Mouse (Mus musculus) liver, embryonic 14.5 days (tissue): Measurements from ENCODE around the gene Lyrm9. TPM values are rescaled to one million over a fixed set of nuclear protein-coding genes. Genes with fewer than 3 reads are reported as not detected.

ENCODE experiments used
- ATAC-seq: fragments of 200-750 bp; cut with Nextera tagmentation; 2 replicates; pipeline ENCODE4 v1.8.0; 2017; ENCODE audit warnings: moderate number of reproducible peaks, mild to moderate bottlenecking, moderate library complexity; ENCODE audit not compliant: insufficient read depth
- DNase-seq, 3 experiments: peaks; one replicate each; pipeline ENCODE4 v3.0.0-alpha.2; 2012 to 2013; ENCODE audit warnings: low read depth in 3 of 3, low spot score in 3 of 3
- H3K27ac ChIP-seq: fragments of 300-500 bp; sonication (generic); 2 replicates; pipeline ENCODE4 v1.5.1; 2014; ENCODE audit warnings: moderate library complexity, mild to moderate bottlenecking, control low read depth, inconsistent platforms
- H3K27me3 ChIP-seq: fragments of 300-500 bp; sonication (generic); 2 replicates; pipeline ENCODE4 v1.6.1; 2014; ENCODE audit warnings: mild to moderate bottlenecking, low read length, moderate library complexity; ENCODE audit not compliant: control insufficient read depth, insufficient read depth
- H3K36me3 ChIP-seq: fragments of 300-500 bp; sonication (generic); replicated peaks from 2 replicates; pipeline ENCODE4 v1.6.1; 2014; ENCODE audit warnings: low read depth; ENCODE audit not compliant: control insufficient read depth, insufficient read depth
- H3K4me1 ChIP-seq, 2 experiments: fragments of 200-500 bp in 1 of 2; fragments of 300-500 bp in 1 of 2; sonication (generic) in 1 of 2; replicated peaks; 2 replicates each; pipeline ENCODE4 v1.6.1; 2012 to 2014; ENCODE audit warnings: antibody characterized with exemption in 1 of 2, inconsistent platforms in 1 of 2, low read length in 1 of 2; ENCODE audit not compliant: control insufficient read depth in 2 of 2, insufficient read depth in 2 of 2
- H3K4me2 ChIP-seq: fragments of 300-500 bp; sonication (generic); 2 replicates; pipeline ENCODE4 v1.6.1; 2014; ENCODE audit warnings: low read depth, mild to moderate bottlenecking, control low read depth, moderate library complexity
- H3K4me3 ChIP-seq, 2 experiments: fragments of 200-500 bp in 1 of 2; fragments of 300-500 bp in 1 of 2; sonication (generic) in 1 of 2; 2 replicates each; pipeline ENCODE4 v1.5.1; 2012 to 2014; ENCODE audit warnings: low read depth in 2 of 2, low read length in 2 of 2, mild to moderate bottlenecking in 2 of 2, control low read depth in 1 of 2, inconsistent platforms in 1 of 2, moderate library complexity in 1 of 2; ENCODE audit not compliant: insufficient read depth in 1 of 2
- H3K9ac ChIP-seq: fragments of 300-500 bp; sonication (generic); replicated peaks from 2 replicates; pipeline ENCODE4 v1.6.1; 2014; ENCODE audit warnings: mild to moderate bottlenecking, control low read depth, moderate library complexity
- H3K9me3 ChIP-seq: fragments of 300-500 bp; sonication (generic); 2 replicates; pipeline ENCODE4 v1.6.1; 2016; ENCODE audit warnings: low read length, mixed read lengths; ENCODE audit not compliant: control insufficient read depth
- CTCF ChIP-seq: IDR thresholded peaks from 2 replicates; pipeline ENCODE4 v1.5.1; 2016; ENCODE audit warnings: antibody characterized with exemption, low read depth, control low read depth
- EP300 ChIP-seq: IDR thresholded peaks from 2 replicates; pipeline ENCODE4 v1.6.1; 2016; ENCODE audit warnings: antibody characterized with exemption, low read depth
- WGBS: fragments of 180-500 bp; shearing (Covaris S2); extraction: QIAGEN DNeasy Blood & Tissue Kit; methylation state at CpG from one replicate; pipeline ENCODE4 v1.1.7; 2014; ENCODE audit not compliant: insufficient replicate concordance; 5-methylcytosine and 5-hydroxymethylcytosine counted together
- polyA plus RNA-seq, 2 experiments: library from polyadenylated mRNA; depleted of rRNA in 1 of 2; stranded (reverse) in 1 of 2; unstranded in 1 of 2; fragments of >200 nt; fragmentation: Nextera tagmentation in 1 of 2; extraction: Ambion mirVana in 1 of 2; gene quantifications; 2 replicates each; pipeline versions ENCODE4 v1.2.1 to v1.2.3; 2012 to 2014

Lyrm9 gene
- polyA plus RNA-seq, 2 experiments, result 12.4 to 18.1 TPM

DNA sequence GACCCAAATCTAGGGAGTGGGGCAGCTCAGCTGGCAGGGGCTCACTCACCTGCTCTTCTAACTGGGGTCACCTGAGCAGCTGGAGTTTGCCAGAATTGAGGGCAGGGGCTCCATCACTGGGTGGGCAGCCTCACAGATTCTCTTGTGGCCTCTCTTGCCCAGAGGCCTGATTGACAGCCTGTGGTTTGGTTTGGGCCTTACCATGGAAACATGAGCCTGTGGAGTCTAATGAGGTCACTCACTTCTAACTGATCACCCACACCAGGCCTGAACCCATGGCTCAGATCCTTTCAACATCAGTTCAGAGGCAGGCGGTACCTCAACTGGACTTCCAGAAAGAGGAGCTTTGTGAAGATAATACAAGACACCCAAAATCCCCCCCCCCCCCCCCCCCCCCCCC is 60.3 kb downstream of the Lyrm9 start:
- H3K4me1 ChIP-seq, result no peaks in the 10 kb centered on the region
- no peak overlapping the region for H3K4me2 ChIP-seq
- no peak overlapping the region for H3K9ac ChIP-seq
- TF ChIP-seq EP300 (no peak), CTCF (no peak)
- DNase-seq, result no peak
- H3K27me3 ChIP-seq, result no peaks in the 10 kb centered on the region
- 75% methylated on average over 1 of the region's 1 CpGs for WGBS
- H3K9me3 ChIP-seq, result no peaks in the 10 kb centered on the region
- H3K4me3 ChIP-seq, result no peak overlapping the region
- no peaks in the 10 kb centered on the region for H3K36me3 ChIP-seq
- H3K27ac ChIP-seq, result no peak overlapping the region
- ATAC-seq, result no peak

DNA sequence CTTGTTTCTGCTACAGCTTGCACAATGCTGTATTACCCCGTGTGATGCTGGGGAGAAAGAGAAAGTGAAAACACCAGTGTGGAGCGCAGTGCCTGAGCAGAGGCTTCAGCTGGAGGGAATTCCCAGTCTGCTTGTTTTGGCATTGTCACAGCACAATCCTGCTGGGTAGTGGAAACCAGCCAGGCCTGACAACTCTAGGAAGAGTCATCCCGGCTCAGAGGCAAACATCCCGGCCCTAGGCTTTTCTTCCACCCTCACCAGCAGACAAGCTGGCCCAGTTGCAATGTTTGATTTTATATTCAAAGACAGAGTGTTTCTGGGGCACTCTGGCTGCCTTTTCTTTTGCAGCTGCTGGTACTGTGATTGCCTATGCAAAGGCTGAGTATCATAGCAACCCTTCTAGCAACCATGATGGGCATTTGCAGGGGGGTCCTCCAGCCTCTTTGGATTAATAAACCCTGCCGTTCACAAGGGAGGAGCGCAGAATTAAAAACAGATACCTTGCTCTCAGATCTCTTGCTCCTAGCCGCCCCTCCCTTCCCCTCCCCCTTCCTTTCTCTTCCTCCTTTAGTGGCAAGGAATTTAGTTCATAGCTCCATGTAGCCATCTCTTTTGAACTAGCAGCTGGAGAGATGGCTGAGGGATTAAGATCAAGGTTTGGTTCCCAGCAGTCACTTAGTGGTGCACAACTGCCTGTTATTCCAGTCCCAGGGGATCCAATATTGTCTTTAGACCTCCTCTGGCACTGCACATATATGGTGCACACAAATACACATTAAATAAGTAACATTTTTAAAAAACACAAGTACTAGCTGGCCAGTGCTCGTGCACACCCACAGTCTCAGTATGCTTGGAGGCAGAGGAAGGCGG is 61.0 kb downstream of the Lyrm9 start:
- DNase-seq (peak in 1 of 3 experiments; percentile 16), ATAC-seq (no peak)
- no peak overlapping the region for H3K4me2 ChIP-seq
- H3K4me3 ChIP-seq, result no peak overlapping the region
- H3K27ac ChIP-seq, result no peak overlapping the region
- no peaks in the 10 kb centered on the region for H3K36me3 ChIP-seq
- 49% methylated on average over 9 of the region's 9 CpGs for WGBS
- no peak for TF ChIP-seq CTCF
- no peak for TF ChIP-seq EP300
- H3K4me1 ChIP-seq, result no peaks in the 10 kb centered on the region
- no peaks in the 10 kb centered on the region for H3K9me3 ChIP-seq
- H3K27me3 ChIP-seq, result no peaks in the 10 kb centered on the region
- no peak overlapping the region for H3K9ac ChIP-seq

DNA sequence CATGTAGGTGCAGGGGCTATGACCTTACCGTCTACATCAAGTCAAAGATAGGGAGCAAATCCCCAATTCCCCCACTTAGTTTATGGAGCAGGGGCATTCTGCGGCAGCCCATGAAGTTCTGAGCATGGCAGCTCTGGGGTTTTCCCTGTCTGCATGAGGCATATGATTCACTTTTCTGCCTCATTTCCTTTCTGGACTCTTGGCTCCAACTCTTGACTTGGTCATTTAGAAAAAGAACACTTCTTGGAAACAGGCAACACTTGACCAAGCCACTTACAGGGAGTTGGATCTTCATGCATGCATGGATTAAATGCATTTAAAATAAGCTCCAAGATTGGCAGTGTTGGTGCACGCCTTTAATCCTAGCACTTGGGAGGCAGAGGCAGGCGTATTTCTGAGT is 62.8 kb downstream of the Lyrm9 start:
- DNase-seq (no peak), ATAC-seq (no peak)
- TF ChIP-seq EP300 (no peak), CTCF (no peak)
- 67% methylated on average over 4 of the region's 4 CpGs for WGBS
- Histone ChIP-seq H3K9me3 (no peaks in the 10 kb centered on the region), H3K27me3 (no peaks in the 10 kb centered on the region), H3K4me2 (no peak overlapping the region), H3K27ac (no peak overlapping the region), H3K36me3 (no peaks in the 10 kb centered on the region), H3K4me1 (no peaks in the 10 kb centered on the region), H3K4me3 (no peak overlapping the region), H3K9ac (no peak overlapping the region)

Other genes with a start within 250 kb of the Lyrm9 start
- 4.4 and 4.7 TPM in 2 replicates for gene Nlk, start 129.2 kb upstream of the Lyrm9 start, polyA plus RNA-seq (2012; rRNA removed)
- gene Nlk, start 129.2 kb upstream of the Lyrm9 start, polyA plus RNA-seq (2014; fragmentation: Nextera tagmentation; extraction: Ambion mirVana), result 3.2 and 5.3 TPM in 2 replicates
- 18.3 and 21.0 TPM in 2 replicates for gene Ccnq, start 74.9 kb upstream of the Lyrm9 start, polyA plus RNA-seq (2012; rRNA removed)
- 19.8 and 20.0 TPM in 2 replicates for gene Ccnq, start 74.9 kb upstream of the Lyrm9 start, polyA plus RNA-seq (2014; fragmentation: Nextera tagmentation; extraction: Ambion mirVana)
- gene Nos2, start 94.2 kb downstream of the Lyrm9 start, polyA plus RNA-seq (2012; rRNA removed), result 0.02 TPM in 2 replicates
- gene Nos2, start 94.2 kb downstream of the Lyrm9 start, polyA plus RNA-seq (2014; fragmentation: Nextera tagmentation; extraction: Ambion mirVana), result 0.04 TPM in 1 of 2 replicates, not detected in the other
- gene Lgals9, start 158.4 kb downstream of the Lyrm9 start, polyA plus RNA-seq (2012; rRNA removed), result 58.5 and 70.8 TPM in 2 replicates
- 93.6 and 94.6 TPM in 2 replicates for gene Lgals9, start 158.4 kb downstream of the Lyrm9 start, polyA plus RNA-seq (2014; fragmentation: Nextera tagmentation; extraction: Ambion mirVana)